In genomic region chr12:107715871-107716270, GRCm38 (mm10) we compare ENCODE assay signal across 9 mouse cellular contexts.
A peak's percentile ranks its signal among the peaks of the same experiment; 100 is the strongest.
DNase-seq lines count a peak whose midpoint lies in the region; ATAC-seq and TF ChIP-seq lines count a peak whose summit lies in the region.
"Had no signal": no experiment of that assay in that cellular context is flagged by ENCODE, and none has a peak within 500 bp of the region (broad histone marks: within the 10 kb centered on the region; RNA-seq: fewer than 3 reads in every experiment).

No protein-coding gene starts in this region.

- ATAC-seq in heart, postnatal 0 days (ENCODE audit: insufficient read depth, low read depth): peak; percentile 6; the same call in 1 of the 2 replicates
- no peak; the same call in 1 of the 2 replicates for ATAC-seq in monocyte, adult 5-6 weeks (replicated peaks; ENCODE audit: insufficient number of reproducible peaks, low FRiP score, low TSS enrichment, poor library complexity, severe bottlenecking)

- H3K27me3 ChIP-seq in heart, postnatal 0 days (ENCODE audit: control insufficient read depth, insufficient read depth, low read length): no peaks in the 10 kb centered on the region
- H3K27me3 ChIP-seq in limb, embryonic 10.5 days (ENCODE audit: low read depth, poor library complexity, severe bottlenecking): no peaks in the 10 kb centered on the region
- H3K27me3 ChIP-seq: heart, embryonic 13.5 days; midbrain, embryonic 12.5 days had no signal

- no peaks in the 10 kb centered on the region for H3K4me1 ChIP-seq in heart, postnatal 0 days (ENCODE audit: control insufficient read depth, insufficient read depth)
- H3K4me1 ChIP-seq in limb, embryonic 10.5 days: peaks cover 43% of the 10 kb centered on the region

- no peak overlapping the region for H3K4me3 ChIP-seq in heart, postnatal 0 days (ENCODE audit: low read depth, low read length)
- no peak overlapping the region for H3K4me3 ChIP-seq in limb, embryonic 10.5 days
- H3K4me3 ChIP-seq: heart, embryonic 13.5 days; midbrain, embryonic 12.5 days had no signal

- H3K27ac ChIP-seq in heart, postnatal 0 days (ENCODE audit: low read depth): no peak overlapping the region
- 0 out of 2 replicates have a peak overlapping the region, but pooled peaks have one; percentile 23 for H3K27ac ChIP-seq in limb, embryonic 10.5 days
- H3K27ac ChIP-seq: heart, embryonic 13.5 days; midbrain, embryonic 12.5 days had no signal

- no peak for TF ChIP-seq CTCF in heart, postnatal 0 days (IDR thresholded peaks at IDR 0.05; ENCODE audit: low read depth)

- no peak for TF ChIP-seq EP300 in heart, postnatal 0 days (IDR thresholded peaks at IDR 0.05; ENCODE audit: low read depth)

- H3K9me3 ChIP-seq in heart, postnatal 0 days (replicated peaks; ENCODE audit: control insufficient read depth, low read length): no peaks in the 10 kb centered on the region
- no peaks in the 10 kb centered on the region for H3K9me3 ChIP-seq in limb, embryonic 10.5 days (replicated peaks)
- H3K9me3 ChIP-seq: heart, embryonic 13.5 days; midbrain, embryonic 12.5 days had no signal

- DNase-seq in heart, postnatal 0 days (ENCODE audit: low spot score): no peak
- DNase-seq in heart, adult 9 months (ENCODE audit: low spot score in 2 of 2): no peak
- peak; percentile 38 for DNase-seq in right cerebral cortex, postnatal 4 days
- DNase-seq in right cerebral cortex, postnatal 14 days: no peak
- DNase-seq in limb, embryonic 10.5 days (ENCODE audit: low spot score): no peak
- DNase-seq in retina, postnatal 1 day: no peak

- no peaks in the 10 kb centered on the region for H3K36me3 ChIP-seq in heart, postnatal 0 days (replicated peaks; ENCODE audit: control insufficient read depth, insufficient read depth, low read length)
- no peaks in the 10 kb centered on the region for H3K36me3 ChIP-seq in limb, embryonic 10.5 days
- H3K36me3 ChIP-seq: heart, embryonic 13.5 days; midbrain, embryonic 12.5 days had no signal

- H3K4me2 ChIP-seq in heart, postnatal 0 days (ENCODE audit: low read depth, low read length): no peak overlapping the region
- H3K4me2 ChIP-seq: heart, embryonic 13.5 days; midbrain, embryonic 12.5 days had no signal

- 37% methylated on average over 6 of the region's 6 CpGs for WGBS in heart, postnatal 0 days
- 74% methylated on average over 6 of the region's 6 CpGs for WGBS in limb, embryonic 10.5 days

- no peak overlapping the region for H3K9ac ChIP-seq in heart, postnatal 0 days (replicated peaks; ENCODE audit: low read depth, low read length)
- H3K9ac ChIP-seq: heart, embryonic 13.5 days; midbrain, embryonic 12.5 days had no signal
